Mouse (Mus musculus) limb, embryonic 15.5 days (tissue): ENCODE measurements around the gene Cfap126. TPM values are rescaled to one million over a fixed set of nuclear protein-coding genes. Genes with fewer than 3 reads are reported as not detected.

Source experiments
- ATAC-seq: fragments of 200-750 bp; cut with Nextera tagmentation; 2 replicates; pipeline ENCODE4 v1.8.0; 2017; ENCODE audit warnings: low read depth, moderate TSS enrichment; ENCODE audit not compliant: insufficient number of reproducible peaks, low FRiP score, low TSS enrichment
- H3K27ac ChIP-seq: fragments of 300-500 bp; sonication (generic); 2 replicates; pipeline ENCODE4 v1.5.1; 2015; ENCODE audit warnings: moderate library complexity, mild to moderate bottlenecking, inconsistent platforms
- H3K27me3 ChIP-seq: fragments of 300-500 bp; sonication (generic); 2 replicates; pipeline ENCODE4 v1.6.1; 2015; ENCODE audit warnings: inconsistent platforms
- H3K36me3 ChIP-seq: fragments of 300-500 bp; sonication (generic); 2 replicates; pipeline ENCODE4 v1.6.1; 2015; ENCODE audit warnings: inconsistent platforms
- H3K4me1 ChIP-seq: fragments of 300-500 bp; sonication (generic); 2 replicates; pipeline ENCODE4 v1.6.1; 2015; ENCODE audit warnings: inconsistent platforms
- H3K4me2 ChIP-seq: fragments of 300-500 bp; sonication (generic); 2 replicates; pipeline ENCODE4 v1.6.1; 2015; ENCODE audit warnings: mild to moderate bottlenecking, inconsistent platforms
- H3K4me3 ChIP-seq: fragments of 300-500 bp; sonication (generic); 2 replicates; pipeline ENCODE4 v1.5.1; 2015; ENCODE audit warnings: mild to moderate bottlenecking, inconsistent platforms
- H3K9ac ChIP-seq: fragments of 300-500 bp; sonication (generic); 2 replicates; pipeline ENCODE4 v1.6.1; 2015; ENCODE audit warnings: inconsistent platforms
- H3K9me3 ChIP-seq: fragments of 300-500 bp; sonication (generic); 2 replicates; pipeline ENCODE4 v1.6.1; 2016; ENCODE audit warnings: inconsistent platforms
- WGBS: fragments of 180-500 bp; shearing (Covaris S2); methylation state at CpG from one replicate; pipeline ENCODE4 v1.1.7; 2015; 5-methylcytosine and 5-hydroxymethylcytosine counted together
- microRNA-seq: library from miRNA; unstranded; fragments of <30 nt; microRNA quantifications from one replicate; pipeline ENCODE4, GENCODE M21; 2016
- polyA plus RNA-seq: library from polyadenylated mRNA; unstranded; fragments of >200 nt; fragmentation: Nextera tagmentation; extraction: Ambion mirVana; gene quantifications from 2 replicates; pipeline ENCODE4 v1.2.1, GENCODE M21; 2015

Cfap126 gene
- polyA plus RNA-seq, 1 experiment from 2014 or later, result 2.2 TPM

DNA sequence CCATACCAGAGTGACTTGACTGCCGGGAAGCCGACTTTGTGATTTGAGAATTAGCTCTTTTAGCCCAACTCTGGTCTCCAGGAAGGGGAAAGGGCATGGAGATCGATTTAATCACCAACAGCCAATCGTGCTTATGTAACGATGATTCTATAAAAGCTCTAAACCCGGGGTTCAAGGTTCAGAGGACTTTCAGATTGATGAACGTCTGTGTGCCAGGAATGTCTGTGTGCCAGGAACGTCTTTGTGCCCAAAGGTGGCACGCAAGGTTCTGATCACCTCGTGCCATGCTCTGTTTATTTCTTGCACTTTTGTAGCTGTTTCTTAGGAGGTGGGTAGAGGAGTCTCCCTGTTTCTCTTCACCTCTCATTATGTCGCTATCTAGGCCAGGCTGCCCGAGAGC is 55.2 kb downstream of the Cfap126 start:
- Histone ChIP-seq H3K36me3 (no peaks in the 10 kb centered on the region), H3K9me3 (no peaks in the 10 kb centered on the region), H3K27ac (no peak overlapping the region), H3K27me3 (no peaks in the 10 kb centered on the region), H3K9ac (no peak overlapping the region), H3K4me2 (no peak overlapping the region), H3K4me3 (no peak overlapping the region), H3K4me1 (no peaks in the 10 kb centered on the region)
- no peak for ATAC-seq
- WGBS, result 84% methylated on average over 12 of the region's 12 CpGs

DNA sequence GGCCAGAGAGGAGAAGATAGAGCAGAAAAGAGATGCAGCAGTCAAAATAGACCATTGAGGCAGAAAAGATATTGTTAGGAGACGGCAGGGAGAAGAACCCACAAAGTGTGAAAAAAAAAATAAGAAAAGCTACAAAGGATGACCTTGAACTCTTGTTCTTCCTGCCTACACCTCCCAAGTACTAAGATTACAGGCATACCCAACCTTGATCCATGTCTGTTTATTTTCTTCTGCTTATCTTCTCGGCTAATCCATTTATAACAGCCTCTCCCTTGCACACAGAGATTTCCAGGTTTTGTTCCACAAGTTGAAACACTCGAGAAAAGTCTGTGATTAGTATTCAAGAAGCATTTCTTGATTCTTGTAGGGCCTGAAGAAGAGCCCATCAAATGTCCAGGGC is 56.2 kb downstream of the Cfap126 start:
- H3K27ac ChIP-seq, result no peak overlapping the region
- H3K9ac ChIP-seq, result no peak overlapping the region
- no peaks in the 10 kb centered on the region for H3K9me3 ChIP-seq
- no peaks in the 10 kb centered on the region for H3K36me3 ChIP-seq
- H3K27me3 ChIP-seq, result no peaks in the 10 kb centered on the region
- no peak overlapping the region for H3K4me2 ChIP-seq
- WGBS, result 58% methylated on average over 3 of the region's 3 CpGs
- no peak overlapping the region for H3K4me3 ChIP-seq
- ATAC-seq, result no peak
- H3K4me1 ChIP-seq, result no peaks in the 10 kb centered on the region

DNA sequence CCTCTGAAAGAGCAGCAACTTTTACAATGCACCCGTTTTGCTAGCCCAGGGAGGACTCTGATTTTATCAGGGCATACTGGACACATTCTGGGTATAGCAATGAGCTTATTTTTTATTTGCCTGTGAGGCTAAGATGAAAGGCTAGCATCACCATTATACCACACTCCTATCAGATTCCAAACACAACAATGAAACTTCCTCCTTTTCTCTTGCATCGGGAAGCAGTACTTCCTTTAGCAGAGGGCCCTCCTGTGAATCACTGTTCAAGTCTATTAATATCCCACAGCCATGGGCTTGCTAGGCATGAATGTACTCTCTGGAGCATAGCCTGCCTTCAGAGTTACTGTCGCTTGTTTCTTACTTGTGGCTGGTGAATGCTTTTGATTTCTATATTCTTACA is 57.4 kb downstream of the Cfap126 start:
- no peak overlapping the region for H3K4me2 ChIP-seq
- WGBS, result 52% methylated on average over 3 of the region's 3 CpGs
- H3K9me3 ChIP-seq, result no peaks in the 10 kb centered on the region
- no peak overlapping the region for H3K27ac ChIP-seq
- no peaks in the 10 kb centered on the region for H3K27me3 ChIP-seq
- no peak for ATAC-seq
- H3K4me3 ChIP-seq, result no peak overlapping the region
- H3K4me1 ChIP-seq, result no peaks in the 10 kb centered on the region
- no peak overlapping the region for H3K9ac ChIP-seq
- no peaks in the 10 kb centered on the region for H3K36me3 ChIP-seq

DNA sequence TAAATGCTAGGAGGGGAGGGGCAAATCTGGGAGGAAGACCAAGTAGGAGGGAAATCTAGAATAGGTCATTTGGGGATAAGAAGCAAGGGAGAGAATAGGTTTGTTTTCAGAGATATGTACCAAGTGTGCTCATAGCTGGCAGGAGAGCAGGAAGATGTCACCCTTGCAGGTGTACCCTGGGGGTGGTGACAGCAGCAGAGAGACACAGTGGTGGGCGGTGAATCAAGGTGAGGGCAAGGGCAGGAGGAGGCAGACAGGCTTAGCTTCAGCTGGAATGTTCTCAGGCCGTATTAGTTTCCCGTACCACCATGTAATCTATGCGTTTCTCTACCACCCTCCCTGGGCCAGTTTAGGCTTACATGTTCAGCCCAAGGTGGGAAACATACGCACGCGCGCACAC is 59.1 kb downstream of the Cfap126 start:
- Histone ChIP-seq H3K4me2 (no peak overlapping the region), H3K4me3 (no peak overlapping the region), H3K4me1 (no peaks in the 10 kb centered on the region), H3K27ac (no peak overlapping the region), H3K9ac (no peak overlapping the region), H3K9me3 (no peaks in the 10 kb centered on the region), H3K27me3 (no peaks in the 10 kb centered on the region), H3K36me3 (no peaks in the 10 kb centered on the region)
- 94% methylated on average over 8 of the region's 8 CpGs for WGBS
- ATAC-seq, result no peak

Small RNAs within 50 kb of the gene (microRNA-seq; reads per million reads assigned to microRNA genes)
- gene Gm27552 (not detected), gene Gm27844 (not detected), gene Mir6546 (2.0 reads per million, percentile 1 among the genes with 10 or more reads in this experiment)

Other genes with a start within 250 kb of the Cfap126 start
- 8.3 and 8.6 TPM in 2 replicates for gene Atf6, start 246.1 kb upstream of the Cfap126 start, polyA plus RNA-seq
- gene Gm26620, start 228.9 kb upstream of the Cfap126 start, polyA plus RNA-seq, result 0.43 and 0.76 TPM in 2 replicates
- gene Dusp12, start 228.4 kb upstream of the Cfap126 start, polyA plus RNA-seq, result 44.5 and 48.3 TPM in 2 replicates
- gene Fcrlb, start 201.0 kb upstream of the Cfap126 start, polyA plus RNA-seq, result 0.14 and 0.15 TPM in 2 replicates
- gene Fcrla, start 186.3 kb upstream of the Cfap126 start, polyA plus RNA-seq, result 0.22 TPM in 1 of 2 replicates, not detected in the other
- 3.2 and 3.8 TPM in 2 replicates for gene Fcgr2b, start 137.4 kb upstream of the Cfap126 start, polyA plus RNA-seq
- gene Fcgr4, start 95.0 kb upstream of the Cfap126 start, polyA plus RNA-seq, result 1.0 and 1.1 TPM in 2 replicates
- 25.9 and 32.2 TPM in 2 replicates for gene Fcgr3, start 49.0 kb upstream of the Cfap126 start, polyA plus RNA-seq
- 235 and 256 TPM in 2 replicates for gene Sdhc, start 36.7 kb downstream of the Cfap126 start, polyA plus RNA-seq
- 6.8 and 9.3 TPM in 2 replicates for gene Mpz, start 36.8 kb downstream of the Cfap126 start, polyA plus RNA-seq
- 5.8 and 7.1 TPM in 2 replicates for gene Pcp4l1, start 82.3 kb downstream of the Cfap126 start, polyA plus RNA-seq
- gene Nr1i3, start 100.1 kb downstream of the Cfap126 start, polyA plus RNA-seq, result 0.11 and 0.33 TPM in 2 replicates
- 29.8 and 32.7 TPM in 2 replicates for gene Tomm40l, start 108.6 kb downstream of the Cfap126 start, polyA plus RNA-seq
- gene Apoa2, start 111.1 kb downstream of the Cfap126 start, polyA plus RNA-seq, result 3.6 and 17.5 TPM in 2 replicates
- 94.7 and 98.6 TPM in 2 replicates for gene Fcer1g, start 120.4 kb downstream of the Cfap126 start, polyA plus RNA-seq
- 17.6 and 19.4 TPM in 2 replicates for gene Adamts4, start 136.5 kb downstream of the Cfap126 start, polyA plus RNA-seq
- 217 and 252 TPM in 2 replicates for gene Ndufs2, start 137.5 kb downstream of the Cfap126 start, polyA plus RNA-seq
- 63.2 and 69.1 TPM in 2 replicates for gene B4galt3, start 156.4 kb downstream of the Cfap126 start, polyA plus RNA-seq
- gene Ppox, start 167.3 kb downstream of the Cfap126 start, polyA plus RNA-seq, result 44.7 and 49.5 TPM in 2 replicates
- gene Usp21, start 174.1 kb downstream of the Cfap126 start, polyA plus RNA-seq, result 81.5 and 83.1 TPM in 2 replicates
- 113 and 116 TPM in 2 replicates for gene Ufc1, start 181.1 kb downstream of the Cfap126 start, polyA plus RNA-seq
- 52.2 and 56.9 TPM in 2 replicates for gene Dedd, start 215.2 kb downstream of the Cfap126 start, polyA plus RNA-seq
- gene Nit1, start 231.7 kb downstream of the Cfap126 start, polyA plus RNA-seq, result 38.8 and 38.9 TPM in 2 replicates
- 93.0 and 95.1 TPM in 2 replicates for gene Pfdn2, start 231.8 kb downstream of the Cfap126 start, polyA plus RNA-seq
- 1.5 TPM in 2 replicates for gene Klhdc9, start 246.9 kb downstream of the Cfap126 start, polyA plus RNA-seq